Mouse (Mus musculus) cerebellum, postnatal 10 days (tissue): ENCODE measurements around the gene Eme2.

Experiments used
- DNase-seq, 2 experiments: peaks; one replicate each; pipeline ENCODE4 v3.0.0; 2021; ENCODE audit warnings: mixed read lengths in 2 of 2

The Eme2 gene

DNA sequence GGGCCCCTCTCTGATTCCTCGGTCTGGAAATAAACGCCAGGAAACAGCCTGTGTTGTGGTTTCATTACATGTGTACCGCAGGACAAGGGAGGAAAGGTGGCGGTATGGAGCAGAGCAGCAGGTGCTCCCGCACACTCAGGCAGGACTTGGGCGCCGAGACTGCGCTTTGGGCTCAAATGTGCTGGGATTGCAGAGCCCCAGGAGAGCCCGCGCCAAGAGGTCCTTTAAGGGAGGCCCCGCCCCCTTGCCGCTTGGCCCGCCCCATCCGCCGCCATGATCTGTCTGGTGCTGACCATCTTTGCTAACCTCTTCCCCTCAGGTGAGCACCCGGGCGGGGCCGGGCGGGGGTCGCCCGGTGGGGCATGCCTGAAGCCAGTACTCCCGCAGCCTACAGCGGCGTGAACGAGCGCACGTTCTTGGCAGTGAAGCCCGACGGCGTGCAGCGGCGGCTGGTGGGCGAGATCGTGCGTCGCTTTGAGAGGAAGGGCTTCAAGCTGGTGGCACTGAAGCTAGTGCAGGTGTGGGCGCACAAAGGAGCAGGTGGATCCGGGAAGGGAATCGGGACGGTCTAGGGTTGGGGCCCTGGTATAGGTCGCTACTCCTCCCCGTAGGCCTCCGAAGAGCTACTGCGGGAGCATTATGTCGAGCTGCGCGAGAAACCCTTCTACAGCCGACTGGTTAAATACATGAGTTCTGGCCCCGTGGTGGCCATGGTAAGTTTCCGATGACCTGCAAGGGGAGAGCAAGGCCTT lies 1.5 kb upstream of the Eme2 start, which contains the start of gene Nme3:
Nme3 (plus strand) TSS at position 260 of the 752 bp plus-strand sequence.
- peak; percentile 85 to 89 for DNase-seq

DNA sequence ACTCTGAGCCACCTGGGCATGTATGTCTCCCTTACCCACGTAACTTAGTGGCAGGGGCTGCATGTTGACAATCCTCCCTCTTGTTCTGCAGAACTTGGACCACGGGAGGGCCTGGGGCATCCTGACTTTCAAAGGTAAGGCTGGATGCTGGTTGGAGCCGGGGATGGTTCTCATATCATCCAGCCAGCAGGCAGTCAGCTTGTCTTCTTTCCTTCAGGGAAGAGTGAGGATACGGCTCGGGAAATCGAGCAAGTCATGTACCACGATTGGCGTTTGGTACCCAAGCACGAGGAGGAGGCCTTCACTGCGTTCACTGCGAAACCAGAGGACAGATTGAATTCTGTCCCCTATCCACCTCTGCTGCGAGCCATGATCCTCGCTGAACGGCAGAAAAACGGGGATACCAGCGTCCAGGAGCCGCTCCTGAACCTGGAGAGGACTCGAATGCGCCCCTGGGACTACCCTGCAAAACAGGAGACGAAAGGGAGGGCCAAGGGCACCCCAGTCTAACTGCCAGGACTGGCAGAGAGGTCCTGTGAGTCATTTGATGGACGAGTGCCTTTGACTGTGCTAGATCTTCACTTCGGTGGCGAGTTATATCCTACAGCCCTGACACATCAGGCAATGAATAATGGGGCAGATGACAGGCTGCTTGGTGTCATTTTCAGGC lies 819 bp upstream of the Eme2 start:
- peak; percentile 37 to 48 for DNase-seq

- DNase-seq: peak in 1 of 2 experiments; percentile 43
These were observed 559 bp downstream of the Eme2 start for GRCm38 (mm10) chr17:24894061-24894994.

- DNase-seq: no peak
These were observed 1.6 kb downstream of the Eme2 start for GRCm38 (mm10) chr17:24893276-24893675.

- peak in 1 of 2 experiments; percentile 48 for DNase-seq
These were observed 2.1 kb downstream of the Eme2 start for GRCm38 (mm10) chr17:24892785-24893184.

- DNase-seq: peak; percentile 53 to 57
These were observed 3.6 kb downstream of the Eme2 start for GRCm38 (mm10) chr17:24891321-24891720.

GRCm38 (mm10) chr17:24890151-24891092 lies 4.5 kb downstream of the Eme2 start:
- no peak for DNase-seq

- no peak for DNase-seq
These were observed 6.0 kb downstream of the Eme2 start for GRCm38 (mm10) chr17:24888862-24889261.

DNA sequence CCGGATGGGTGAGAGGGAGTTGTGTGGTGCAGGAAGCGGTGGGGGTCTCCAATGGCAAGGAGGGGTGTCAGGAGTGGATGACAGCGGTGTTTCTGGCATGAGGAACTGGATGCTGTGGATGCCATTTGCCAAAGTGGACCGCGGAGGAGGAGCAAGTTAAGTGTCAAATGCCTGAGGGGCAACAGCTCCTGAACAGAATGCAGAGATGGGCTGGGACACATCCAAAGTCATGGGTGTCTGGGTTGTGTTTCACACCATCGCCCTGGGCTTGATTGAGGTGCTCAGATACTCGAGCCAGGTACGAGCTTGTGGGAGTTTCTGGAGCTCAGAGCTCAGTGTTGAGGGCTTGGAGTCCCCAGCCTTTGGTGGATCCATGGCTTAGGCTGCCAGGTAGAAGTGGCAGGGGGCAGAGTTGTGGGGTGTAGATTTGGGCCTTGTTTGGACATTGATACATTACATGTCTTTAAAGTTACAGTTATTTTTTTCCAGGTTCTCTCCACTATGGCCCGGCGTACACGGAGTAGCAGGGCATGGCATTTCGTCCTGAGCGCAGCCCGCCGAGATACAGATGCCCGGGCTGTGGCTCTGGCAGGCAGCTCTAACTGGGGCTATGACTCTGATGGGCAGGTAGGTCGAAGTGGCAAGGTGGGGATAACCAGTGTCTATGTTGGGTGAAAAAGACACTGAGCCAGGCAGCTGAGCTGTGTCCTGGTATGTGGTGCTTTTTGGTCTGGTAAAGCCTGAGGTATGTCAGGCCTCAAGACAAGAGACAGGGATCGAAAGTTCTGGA lies 7.4 kb downstream of the Eme2 start:
- peak; percentile 45 to 61 for DNase-seq

DNA sequence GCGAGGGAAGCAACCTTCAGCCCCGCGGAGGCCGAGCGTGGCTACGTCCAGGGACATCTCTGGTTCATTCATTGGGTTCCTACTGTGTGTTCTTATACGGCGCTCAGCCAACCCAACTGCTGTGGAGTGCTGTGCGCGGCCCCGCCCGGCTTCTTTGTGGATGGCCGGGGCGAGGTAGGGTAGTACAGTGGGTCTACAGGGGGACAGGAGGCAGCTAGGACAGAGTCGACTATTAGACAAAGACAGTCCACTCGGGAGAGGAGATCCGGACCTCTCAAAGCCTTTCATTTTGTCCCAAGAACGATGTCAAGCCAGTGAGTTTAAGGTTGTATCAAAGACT lies 8.0 kb downstream of the Eme2 start:
- no peak for DNase-seq

DNA sequence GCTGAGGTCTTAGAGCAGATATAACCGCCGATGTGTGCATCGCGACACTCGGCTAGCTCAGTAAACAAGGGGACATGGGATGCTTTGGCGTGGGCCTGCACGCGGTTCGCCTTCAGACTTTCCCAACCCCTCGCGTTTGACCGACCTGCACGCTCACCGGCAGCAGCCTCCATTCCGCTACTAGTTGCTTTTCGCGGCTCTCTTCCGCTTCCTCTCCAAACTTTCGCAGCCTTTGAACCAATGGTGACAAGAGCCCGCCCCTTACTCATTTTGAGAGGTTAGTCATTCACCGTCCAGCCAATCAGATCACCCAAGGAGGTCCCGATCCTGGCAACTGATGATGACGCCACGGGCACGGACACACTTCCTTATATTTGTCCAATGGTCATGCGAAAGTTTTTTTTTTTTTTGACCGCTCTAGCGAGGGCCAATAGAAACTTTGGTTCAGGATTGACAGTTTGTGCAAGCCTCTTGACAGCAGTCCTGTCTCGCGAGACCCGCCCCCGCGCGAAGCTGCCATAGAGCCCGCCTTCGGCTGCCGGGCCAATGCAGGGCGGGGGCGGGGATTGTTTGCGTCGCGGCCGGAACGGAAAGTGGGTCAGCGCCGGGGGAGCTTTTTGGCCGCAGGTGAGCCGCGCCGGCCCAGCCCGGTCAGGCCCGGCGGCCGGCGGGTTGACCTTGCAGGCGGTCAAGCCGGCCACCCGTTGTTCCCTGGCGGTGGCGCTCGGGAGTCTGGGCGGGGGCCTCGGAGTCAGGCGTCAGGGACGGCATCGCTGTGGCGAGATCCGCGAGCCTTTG lies 8.6 kb downstream of the Eme2 start, which contains the start of the genes Nubp2 and Spsb3:
Nubp2 (minus strand) TSS at position 216 of the 798 bp plus-strand sequence.
Spsb3 (plus strand) TSS at position 510 of the 798 bp plus-strand sequence.
- peak; percentile 99 to 100 for DNase-seq

- DNase-seq: peak in 1 of 2 experiments; percentile 43
These were observed 9.3 kb downstream of the Eme2 start for GRCm38 (mm10) chr17:24885356-24886133.

DNA sequence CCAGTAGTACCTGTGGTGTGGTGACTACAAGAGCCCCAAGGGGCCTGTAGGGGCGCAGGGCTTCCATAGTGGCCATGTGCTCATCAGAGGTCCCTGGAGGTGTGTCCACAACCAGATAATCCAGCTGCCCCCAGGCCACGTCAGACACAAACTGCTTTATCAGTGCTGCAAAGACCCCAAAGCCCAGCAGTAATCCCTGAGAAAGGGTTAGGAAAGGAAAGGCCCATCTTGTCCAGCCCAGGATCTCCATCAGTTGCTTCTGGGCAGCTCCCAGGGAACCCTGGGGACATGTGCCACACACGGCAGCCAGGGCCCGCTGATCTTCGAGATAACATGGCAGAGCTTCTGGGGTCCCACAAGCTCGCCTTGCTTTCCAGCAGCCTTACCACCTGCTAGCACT lies 10.5 kb downstream of the Eme2 start:
- no peak for DNase-seq

DNA sequence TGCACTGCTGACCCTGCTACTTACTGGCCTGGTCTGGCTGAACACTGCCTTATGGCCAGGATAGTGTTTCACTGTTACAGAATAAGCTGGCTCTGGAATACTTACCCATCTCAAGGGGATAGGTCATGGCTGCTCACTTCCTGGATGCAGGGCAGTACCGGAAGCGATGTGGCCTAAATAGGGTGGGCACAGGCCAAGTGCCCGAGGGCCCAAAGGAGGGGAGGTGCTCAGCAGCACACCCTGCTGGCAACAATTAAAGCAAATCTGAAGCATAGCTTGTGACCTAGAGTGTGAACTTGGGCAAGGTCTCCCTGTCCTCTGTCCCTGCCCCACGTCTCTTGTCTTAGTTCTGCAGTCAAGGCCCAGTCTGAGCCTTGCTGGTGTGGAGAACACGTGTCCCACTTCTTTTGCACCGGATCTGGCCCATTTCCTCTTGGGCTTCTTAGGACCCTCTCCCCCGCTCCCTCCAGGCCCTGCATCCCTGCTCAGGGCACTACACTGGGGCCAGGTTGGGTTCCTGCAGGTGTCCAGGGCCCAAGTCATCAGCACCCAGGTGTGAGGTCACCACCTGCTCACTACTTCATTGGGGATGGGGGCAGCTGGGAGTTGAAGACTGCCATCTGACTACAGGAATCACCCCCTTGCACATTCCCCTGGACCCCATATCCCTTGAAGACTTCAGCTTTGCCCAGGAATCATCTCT lies 13.0 kb downstream of the Eme2 start:
- DNase-seq: peak; percentile 64 to 70

GRCm38 (mm10) chr17:24878531-24878930 lies 16.4 kb downstream of the Eme2 start:
- DNase-seq: no peak

DNA sequence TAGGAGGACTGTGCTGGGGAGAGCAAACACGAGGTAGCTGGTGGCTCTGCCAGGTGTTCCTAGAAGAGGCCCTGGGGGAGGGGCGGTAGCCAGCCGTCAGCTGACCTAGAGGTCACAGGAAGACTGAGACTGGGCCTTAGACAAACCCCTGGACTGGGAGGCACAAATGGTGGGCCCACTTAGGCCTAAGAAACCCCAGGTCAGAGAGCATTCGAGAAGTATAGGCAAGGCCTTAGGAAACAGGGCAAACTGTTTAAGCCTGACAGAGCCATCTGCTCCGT lies 16.8 kb downstream of the Eme2 start:
- no peak for DNase-seq

- DNase-seq: no peak
These were observed 17.4 kb downstream of the Eme2 start for GRCm38 (mm10) chr17:24877336-24878116.

DNA sequence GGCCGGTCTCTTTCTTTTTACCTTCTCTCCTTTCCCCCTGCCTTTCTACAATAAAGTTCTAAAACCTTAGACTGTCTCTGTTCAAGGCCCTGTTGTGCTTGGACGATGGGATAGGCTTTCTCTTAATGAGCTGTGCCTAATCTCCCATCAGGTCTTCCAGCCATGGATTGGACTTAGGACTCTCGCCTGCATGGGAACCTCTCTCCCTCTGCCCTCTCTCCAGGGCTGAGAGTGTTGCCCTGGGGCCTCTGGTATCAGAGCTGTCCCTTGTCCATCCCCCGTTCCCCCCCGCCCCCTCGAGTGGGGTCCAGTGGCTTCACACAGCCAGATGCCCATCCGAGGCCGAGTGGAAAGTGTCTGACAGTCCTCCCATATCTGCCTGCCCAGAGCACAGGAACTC lies 19.9 kb downstream of the Eme2 start:
- no peak for DNase-seq
